Mouse (Mus musculus) heart, embryonic 13.5 days (tissue): ENCODE results near the gene Mast4. TPM values are rescaled to one million over a fixed set of nuclear protein-coding genes. Genes with fewer than 3 reads are reported as not detected.
A peak's percentile ranks its signal among the peaks of the same experiment; 100 is the strongest.

Source experiments
- ATAC-seq: fragments of 200-750 bp; cut with Nextera tagmentation; 2 replicates; pipeline ENCODE4 v1.8.0; 2017; ENCODE audit warnings: moderate TSS enrichment; ENCODE audit not compliant: insufficient number of reproducible peaks, low FRiP score, low TSS enrichment; ENCODE audit errors: extremely low read depth
- H3K27ac ChIP-seq: fragments of 300-500 bp; sonication (generic); replicated peaks from 2 replicates; pipeline ENCODE4 v1.5.1; 2015; ENCODE audit warnings: moderate library complexity, mild to moderate bottlenecking, inconsistent platforms
- H3K27me3 ChIP-seq: fragments of 300-500 bp; sonication (generic); replicated peaks from 2 replicates; pipeline ENCODE4 v1.6.1; 2015; ENCODE audit warnings: mild to moderate bottlenecking, inconsistent platforms
- H3K36me3 ChIP-seq: fragments of 300-500 bp; sonication (generic); 2 replicates; pipeline ENCODE4 v1.6.1; 2015; ENCODE audit warnings: mild to moderate bottlenecking, inconsistent platforms
- H3K4me1 ChIP-seq: fragments of 300-500 bp; sonication (generic); 2 replicates; pipeline ENCODE4 v1.6.1; 2015; ENCODE audit warnings: inconsistent platforms
- H3K4me2 ChIP-seq: fragments of 300-500 bp; sonication (generic); 2 replicates; pipeline ENCODE4 v1.6.1; 2015; ENCODE audit warnings: inconsistent platforms, mild to moderate bottlenecking, moderate library complexity
- H3K4me3 ChIP-seq: fragments of 300-500 bp; sonication (generic); 2 replicates; pipeline ENCODE4 v1.5.1; 2015; ENCODE audit warnings: moderate library complexity, mild to moderate bottlenecking, inconsistent platforms
- H3K9ac ChIP-seq: fragments of 300-500 bp; sonication (generic); 2 replicates; pipeline ENCODE4 v1.6.1; 2015; ENCODE audit warnings: inconsistent platforms, mild to moderate bottlenecking, moderate library complexity
- H3K9me3 ChIP-seq: fragments of 300-500 bp; sonication (generic); 2 replicates; pipeline ENCODE4 v1.6.1; 2016; ENCODE audit warnings: inconsistent platforms
- WGBS: fragments of 180-500 bp; shearing (Covaris S2); methylation state at CpG from one replicate; pipeline ENCODE4 v1.1.7; 2015; ENCODE audit warnings: mixed read lengths; 5-methylcytosine and 5-hydroxymethylcytosine counted together
- polyA plus RNA-seq: library from polyadenylated mRNA; unstranded; fragments of >200 nt; fragmentation: Nextera tagmentation; extraction: Ambion mirVana; gene quantifications from 2 replicates; pipeline ENCODE4 v1.2.1, GENCODE M21; 2015

Mast4 gene
- polyA plus RNA-seq, 1 experiment from 2014 or later: 36.8 TPM

GRCm38 (mm10) chr13:103073461-103073860 is 260.8 kb downstream of the Mast4 start:
- no peak for ATAC-seq
- WGBS: 72% methylated on average over 4 of the region's 4 CpGs
- Histone ChIP-seq H3K9ac (no peak overlapping the region), H3K9me3 (no peaks in the 10 kb centered on the region), H3K27ac (no peak overlapping the region), H3K4me3 (no peak overlapping the region), H3K27me3 (no peaks in the 10 kb centered on the region), H3K36me3 (0 out of 2 replicates have a peak, but pooled peaks cover 5% of the 10 kb centered on the region), H3K4me1 (peaks cover 18% of the 10 kb centered on the region), H3K4me2 (no peak overlapping the region)

- no peaks in the 10 kb centered on the region for H3K27me3 ChIP-seq
- H3K4me1 ChIP-seq: peaks cover 19% of the 10 kb centered on the region
These were observed 262.5 kb downstream of the Mast4 start for GRCm38 (mm10) chr13:103071783-103072182.

GRCm38 (mm10) chr13:103067581-103068166 is 266.6 kb downstream of the Mast4 start:
- Histone ChIP-seq H3K36me3 (0 out of 2 replicates have a peak, but pooled peaks cover 5% of the 10 kb centered on the region), H3K27me3 (no peaks in the 10 kb centered on the region), H3K9ac (peak overlapping the region; percentile 34; the same call in 1 of the 2 replicates), H3K27ac (peak overlapping the region; percentile 74), H3K4me2 (no peak overlapping the region), H3K9me3 (no peaks in the 10 kb centered on the region), H3K4me1 (peaks cover 35% of the 10 kb centered on the region), H3K4me3 (no peak overlapping the region)
- WGBS: 46% methylated on average over 7 of the region's 7 CpGs
- no peak for ATAC-seq

More at GRCm38 (mm10) chr13:103071783-103072182, 262.5 kb downstream of the Mast4 start:
- Histone ChIP-seq H3K9me3 (no peaks in the 10 kb centered on the region), H3K27ac (no peak overlapping the region), H3K4me2 (no peak overlapping the region), H3K9ac (no peak overlapping the region), H3K4me3 (no peak overlapping the region), H3K36me3 (0 out of 2 replicates have a peak, but pooled peaks cover 5% of the 10 kb centered on the region)
- WGBS: 77% methylated on average over 3 of the region's 3 CpGs
- ATAC-seq: no peak

GRCm38 (mm10) chr13:103065437-103065836 is 268.9 kb downstream of the Mast4 start:
- no peaks in the 10 kb centered on the region for H3K9me3 ChIP-seq
- H3K4me1 ChIP-seq: peaks cover 35% of the 10 kb centered on the region
- no peak overlapping the region for H3K27ac ChIP-seq
- no peak for ATAC-seq
- WGBS: 52% methylated on average over 7 of the region's 7 CpGs
- no peaks in the 10 kb centered on the region for H3K27me3 ChIP-seq
- H3K9ac ChIP-seq: 0 out of 2 replicates have a peak overlapping the region, but pooled peaks have one; percentile 24
- no peak overlapping the region for H3K4me3 ChIP-seq
- peak overlapping the region; percentile 50 for H3K4me2 ChIP-seq
- H3K36me3 ChIP-seq: no peaks in the 10 kb centered on the region

- WGBS: 75% methylated on average over 2 of the region's 2 CpGs
- H3K9ac ChIP-seq: no peak overlapping the region
- H3K36me3 ChIP-seq: peaks cover 9% of the 10 kb centered on the region
- no peaks in the 10 kb centered on the region for H3K27me3 ChIP-seq
- H3K4me1 ChIP-seq: peaks cover 23% of the 10 kb centered on the region
- no peak overlapping the region for H3K4me2 ChIP-seq
- ATAC-seq: no peak
- no peaks in the 10 kb centered on the region for H3K9me3 ChIP-seq
- no peak overlapping the region for H3K4me3 ChIP-seq
- H3K27ac ChIP-seq: no peak overlapping the region
These were observed 272.6 kb downstream of the Mast4 start for GRCm38 (mm10) chr13:103061680-103062079.

- ATAC-seq: no peak
- Histone ChIP-seq H3K4me3 (no peak overlapping the region), H3K4me1 (peaks cover 19% of the 10 kb centered on the region), H3K27me3 (no peaks in the 10 kb centered on the region), H3K27ac (no peak overlapping the region), H3K9me3 (no peaks in the 10 kb centered on the region), H3K4me2 (no peak overlapping the region), H3K9ac (no peak overlapping the region), H3K36me3 (peaks cover 9% of the 10 kb centered on the region)
- 83% methylated on average over 11 of the region's 11 CpGs for WGBS
These were observed 274.2 kb downstream of the Mast4 start for GRCm38 (mm10) chr13:103059995-103060652.

- H3K9me3 ChIP-seq: no peaks in the 10 kb centered on the region
- no peak for ATAC-seq
- H3K4me3 ChIP-seq: no peak overlapping the region
- H3K36me3 ChIP-seq: peaks cover 9% of the 10 kb centered on the region
- H3K4me2 ChIP-seq: no peak overlapping the region
- no peaks in the 10 kb centered on the region for H3K27me3 ChIP-seq
- peaks cover 14% of the 10 kb centered on the region for H3K4me1 ChIP-seq
- 0 out of 2 replicates have a peak overlapping the region, but pooled peaks have one; percentile 12 for H3K27ac ChIP-seq
- WGBS: 51% methylated on average over 10 of the region's 10 CpGs
- no peak overlapping the region for H3K9ac ChIP-seq
These were observed 277.8 kb downstream of the Mast4 start for GRCm38 (mm10) chr13:103056451-103056850.

- Histone ChIP-seq H3K9me3 (no peaks in the 10 kb centered on the region), H3K27me3 (no peaks in the 10 kb centered on the region), H3K4me2 (no peak overlapping the region), H3K9ac (no peak overlapping the region), H3K4me3 (no peak overlapping the region), H3K4me1 (peaks cover 22% of the 10 kb centered on the region), H3K27ac (no peak overlapping the region), H3K36me3 (peaks cover 14% of the 10 kb centered on the region)
- WGBS: 62% methylated on average over 7 of the region's 7 CpGs
- no peak for ATAC-seq
These were observed 281.6 kb downstream of the Mast4 start for GRCm38 (mm10) chr13:103052661-103053060.

- no peaks in the 10 kb centered on the region for H3K27me3 ChIP-seq
- H3K4me2 ChIP-seq: no peak overlapping the region
- H3K36me3 ChIP-seq: peaks cover 7% of the 10 kb centered on the region; the same call in 1 of the 2 replicates
- H3K9ac ChIP-seq: no peak overlapping the region
- no peak overlapping the region for H3K4me3 ChIP-seq
- WGBS: 80% methylated on average over 7 of the region's 7 CpGs
- no peaks in the 10 kb centered on the region for H3K9me3 ChIP-seq
- H3K27ac ChIP-seq: no peak overlapping the region
- H3K4me1 ChIP-seq: peaks cover 8% of the 10 kb centered on the region
- no peak for ATAC-seq
These were observed 285.3 kb downstream of the Mast4 start for GRCm38 (mm10) chr13:103048954-103049353.

GRCm38 (mm10) chr13:103043692-103044091 is 290.6 kb downstream of the Mast4 start:
- Histone ChIP-seq H3K4me3 (no peak overlapping the region), H3K9ac (no peak overlapping the region), H3K36me3 (peaks cover 6% of the 10 kb centered on the region; the same call in 1 of the 2 replicates), H3K4me1 (peaks cover 7% of the 10 kb centered on the region), H3K27me3 (no peaks in the 10 kb centered on the region), H3K27ac (no peak overlapping the region), H3K4me2 (no peak overlapping the region), H3K9me3 (no peaks in the 10 kb centered on the region)
- WGBS: 89% methylated on average over 9 of the region's 9 CpGs
- ATAC-seq: no peak

- ATAC-seq: no peak
- Histone ChIP-seq H3K9me3 (no peaks in the 10 kb centered on the region), H3K36me3 (no peaks in the 10 kb centered on the region), H3K4me1 (peaks cover 7% of the 10 kb centered on the region), H3K27ac (no peak overlapping the region), H3K4me2 (no peak overlapping the region), H3K9ac (no peak overlapping the region), H3K4me3 (no peak overlapping the region), H3K27me3 (no peaks in the 10 kb centered on the region)
- 77% methylated on average over 4 of the region's 4 CpGs for WGBS
These were observed 291.3 kb downstream of the Mast4 start for GRCm38 (mm10) chr13:103043011-103043410.
